Mouse (Mus musculus) embryonic fibroblast, embryonic 13.5 days (primary cell): ENCODE data around the gene Srsf7. TPM values are rescaled to one million over a fixed set of nuclear protein-coding genes. Genes with fewer than 3 reads are reported as not detected.
"Not testable (repeated sequence)": the region's sequence is repeated elsewhere in the genome, so short reads cannot be mapped to it uniquely, and the experiment has no call there.

ENCODE experiments used
- H3K27ac ChIP-seq: 2 replicates; pipeline ENCODE4 v1.5.1; 2012; ENCODE audit warnings: low read length, control low read depth, inconsistent platforms; ENCODE audit not compliant: insufficient read depth
- H3K4me1 ChIP-seq: 2 replicates; pipeline ENCODE4 v1.6.1; 2011; ENCODE audit warnings: low read length; ENCODE audit not compliant: control insufficient read depth, insufficient read depth
- H3K4me3 ChIP-seq: 2 replicates; pipeline ENCODE4 v1.5.1; 2011; ENCODE audit warnings: mild to moderate bottlenecking, control low read depth, low read length; ENCODE audit not compliant: insufficient read depth
- CTCF ChIP-seq: IDR thresholded peaks from 2 replicates; pipeline ENCODE4 v1.5.1; 2011; ENCODE audit warnings: mild to moderate bottlenecking, control low read depth, low read length, moderate library complexity, borderline replicate concordance; ENCODE audit not compliant: insufficient read depth
- POLR2A ChIP-seq: IDR thresholded peaks from 2 replicates; pipeline ENCODE4 v1.6.1; 2011; ENCODE audit warnings: low read depth, mild to moderate bottlenecking, control low read depth, low read length, moderate library complexity
- polyA plus RNA-seq: library from polyadenylated mRNA; stranded (reverse); fragments of >200 nt; gene quantifications from 2 replicates; pipeline ENCODE4 v1.2.4, GENCODE M21; 2011; ENCODE audit warnings: low read depth; ENCODE audit not compliant: missing spikeins, insufficient read length

Gene Srsf7
- polyA plus RNA-seq, 1 experiment: 194 TPM

DNA sequence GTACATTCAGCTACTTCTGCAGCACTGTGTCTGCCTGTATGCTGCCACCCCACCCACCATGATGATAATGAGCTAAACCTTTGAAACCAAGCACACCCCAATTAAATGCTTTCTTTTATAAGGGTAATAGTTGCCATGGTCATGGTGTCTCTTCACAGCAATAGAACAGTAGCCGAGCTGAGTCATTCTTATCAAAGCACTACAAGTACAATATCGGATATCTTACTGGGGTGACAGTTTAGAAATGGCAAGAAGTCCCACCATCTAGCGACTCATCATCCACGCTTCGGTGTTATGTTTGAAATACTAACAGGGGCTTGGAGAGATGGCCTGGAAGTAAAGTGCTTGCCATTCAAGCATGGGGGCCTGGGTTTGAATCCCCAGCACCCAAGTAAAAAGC lies 26.7 kb upstream of the Srsf7 start:
- TF ChIP-seq POLR2A (no peak), CTCF (no peak)
- H3K27ac ChIP-seq: no peak overlapping the region
- no peaks in the 10 kb centered on the region for H3K4me1 ChIP-seq
- H3K4me3 ChIP-seq: no peak overlapping the region

- TF ChIP-seq CTCF: no peak
- no peak for TF ChIP-seq POLR2A
- Histone ChIP-seq H3K27ac (no peak overlapping the region), H3K4me1 (no peaks in the 10 kb centered on the region), H3K4me3 (no peak overlapping the region)
These were observed 22.3 kb upstream of the Srsf7 start for GRCm38 (mm10) chr17:80229396-80229795.

GRCm38 (mm10) chr17:80225142-80225541 lies 18.0 kb upstream of the Srsf7 start:
- H3K27ac ChIP-seq, H3K4me1 ChIP-seq: not testable (repeated sequence)
- H3K4me3 ChIP-seq: peak overlapping the region; percentile 73

- TF ChIP-seq CTCF: no peak
- peak; percentile 84 for TF ChIP-seq POLR2A
- H3K4me1 ChIP-seq: no peaks in the 10 kb centered on the region
- H3K4me3 ChIP-seq: peak within 1 kb of the TSS; percentile 73
- peak within 1 kb of the TSS; percentile 55 for H3K27ac ChIP-seq
These were observed 17.4 kb upstream of the Srsf7 start, which contains the start of gene Gemin6 for GRCm38 (mm10) chr17:80224326-80225116. Gene Gemin6 (plus strand): TSS chr17:80224441.

GRCm38 (mm10) chr17:80223829-80224228 lies 16.7 kb upstream of the Srsf7 start:
- TF ChIP-seq CTCF (no peak), POLR2A (no peak)
- H3K4me3 ChIP-seq: peak overlapping the region; percentile 73
- no peaks in the 10 kb centered on the region for H3K4me1 ChIP-seq
- H3K27ac ChIP-seq: no peak overlapping the region

GRCm38 (mm10) chr17:80221890-80222628 lies 15.0 kb upstream of the Srsf7 start:
- no peak overlapping the region for H3K4me3 ChIP-seq
- H3K4me1 ChIP-seq: no peaks in the 10 kb centered on the region
- H3K27ac ChIP-seq: no peak overlapping the region
- TF ChIP-seq CTCF (no peak), POLR2A (no peak)

DNA sequence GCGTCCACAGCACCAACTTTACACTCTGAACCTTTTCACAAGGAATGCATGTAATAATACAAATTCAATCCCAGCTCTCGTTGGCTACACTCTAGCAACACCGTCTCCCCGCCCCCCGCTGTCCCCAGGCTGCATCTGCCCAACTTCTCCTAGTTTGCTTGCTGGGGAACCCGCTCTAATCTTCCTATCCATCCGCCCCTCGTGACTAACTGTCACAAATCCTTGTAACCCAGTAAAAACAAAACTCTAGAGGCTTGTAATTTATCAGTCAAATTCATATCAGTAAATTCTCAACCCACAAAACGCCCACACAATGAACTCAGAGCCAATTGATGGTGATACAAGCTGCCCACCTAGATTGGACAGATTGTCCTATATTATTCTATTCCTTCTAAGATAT lies 14.1 kb upstream of the Srsf7 start:
- Histone ChIP-seq H3K4me3 (no peak overlapping the region), H3K4me1 (no peaks in the 10 kb centered on the region), H3K27ac (no peak overlapping the region)
- no peak for TF ChIP-seq POLR2A
- TF ChIP-seq CTCF: no peak

DNA sequence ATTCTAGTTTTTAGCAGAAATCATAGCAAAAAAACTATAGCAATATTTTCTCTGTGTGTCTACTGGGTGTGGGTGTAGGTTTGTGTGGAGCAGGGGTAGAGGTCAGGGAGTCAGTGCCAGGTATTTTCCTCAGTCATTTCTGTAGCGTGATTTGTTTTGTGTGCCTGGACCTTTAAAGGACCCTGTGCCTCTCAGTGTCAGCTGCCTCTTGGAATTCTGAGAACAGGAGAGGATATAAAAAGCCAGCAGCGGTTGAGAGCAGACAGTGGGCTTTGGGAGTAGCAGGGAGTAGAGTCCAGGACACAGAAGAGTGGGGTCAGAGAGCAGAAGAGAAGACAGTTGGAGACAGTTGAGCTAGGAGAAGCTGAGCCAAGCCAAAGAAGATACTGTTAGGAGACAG lies 13.0 kb upstream of the Srsf7 start:
- Histone ChIP-seq H3K4me1 (no peaks in the 10 kb centered on the region), H3K27ac (no peak overlapping the region), H3K4me3 (no peak overlapping the region)
- TF ChIP-seq POLR2A: no peak
- TF ChIP-seq CTCF: no peak

GRCm38 (mm10) chr17:80213998-80214397 lies 6.9 kb upstream of the Srsf7 start:
- not testable (repeated sequence) for H3K27ac ChIP-seq, H3K4me3 ChIP-seq, H3K4me1 ChIP-seq

- TF ChIP-seq POLR2A (no peak), CTCF (no peak)
- Histone ChIP-seq H3K4me1 (no peaks in the 10 kb centered on the region), H3K27ac (peak overlapping the region; percentile 19), H3K4me3 (peak overlapping the region; percentile 75)
These were observed 821 bp downstream of the Srsf7 start for GRCm38 (mm10) chr17:80206301-80206670.
